Mouse (Mus musculus): ENCODE data around the gene Lrch1. TPM values are rescaled to one million over a fixed set of nuclear protein-coding genes. Genes with fewer than 3 reads are reported as not detected.

Lrch1 gene
- polyA plus RNA-seq, 2 experiments: 13.0 to 15.2 TPM

GRCm38 (mm10) chr14:74841297-74841696 lies 106.4 kb downstream of the Lrch1 start:
- DNase-seq (ENCODE audit: low spot score) (no peak), ATAC-seq (ENCODE audit: low FRiP score, low read depth) (no peak)
- Histone ChIP-seq H3K36me3 (ENCODE audit: control insufficient read depth, insufficient read depth, low read length) (no peaks in the 10 kb centered on the region), H3K4me2 (replicated peaks; ENCODE audit: low read depth, low read length, severe bottlenecking) (no peak overlapping the region), H3K9ac (ENCODE audit: low read depth, low read length, severe bottlenecking) (no peak overlapping the region), H3K4me1 (ENCODE audit: control insufficient read depth, insufficient read depth, low read length) (peaks cover 18% of the 10 kb centered on the region), H3K27me3 (ENCODE audit: control insufficient read depth, insufficient read depth, low read length) (no peaks in the 10 kb centered on the region), H3K9me3 (ENCODE audit: control insufficient read depth, low read length) (no peaks in the 10 kb centered on the region), H3K4me3 (replicated peaks; ENCODE audit: low read length) (no peak overlapping the region), H3K27ac (replicated peaks; ENCODE audit: low read depth, low read length) (no peak overlapping the region)
- TF ChIP-seq POLR2A (IDR thresholded peaks at IDR 0.05; ENCODE audit: borderline replicate concordance, extremely low read depth, insufficient read depth, insufficient read length): no peak
- 47% methylated on average over 3 of the region's 3 CpGs for WGBS

DNA sequence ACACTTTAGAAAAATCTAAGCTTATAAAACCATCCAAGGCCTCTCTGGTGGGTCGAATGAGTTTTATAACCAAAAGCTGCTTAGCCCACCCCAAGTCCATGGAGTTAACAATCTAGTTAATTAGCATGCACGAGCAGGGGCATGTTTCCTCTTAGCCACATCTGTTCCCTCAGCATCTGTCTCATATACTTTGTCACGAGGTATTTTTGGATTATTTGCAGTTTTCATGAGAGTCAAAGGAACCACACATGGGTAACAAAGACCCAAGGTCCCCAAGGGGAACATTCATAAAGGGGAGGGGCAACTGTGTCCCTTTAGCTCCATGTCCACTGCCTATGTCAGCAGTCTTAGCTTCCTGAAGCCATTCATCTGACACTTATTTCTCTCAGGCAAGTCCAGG lies 106.9 kb downstream of the Lrch1 start:
- ATAC-seq (ENCODE audit: low FRiP score, low read depth) (peak; percentile 55; the same call in 1 of the 2 replicates), DNase-seq (ENCODE audit: low spot score) (peak; percentile 37)
- no peak overlapping the region for H3K4me2 ChIP-seq (replicated peaks; ENCODE audit: low read depth, low read length, severe bottlenecking)
- no peak for TF ChIP-seq POLR2A (IDR thresholded peaks at IDR 0.05; ENCODE audit: borderline replicate concordance, extremely low read depth, insufficient read depth, insufficient read length)
- no peaks in the 10 kb centered on the region for H3K9me3 ChIP-seq (ENCODE audit: control insufficient read depth, low read length)
- WGBS: 9% methylated on average over 3 of the region's 3 CpGs
- H3K4me1 ChIP-seq (ENCODE audit: control insufficient read depth, insufficient read depth, low read length): peaks cover 16% of the 10 kb centered on the region
- H3K36me3 ChIP-seq (ENCODE audit: control insufficient read depth, insufficient read depth, low read length): no peaks in the 10 kb centered on the region
- no peak overlapping the region for H3K4me3 ChIP-seq (replicated peaks; ENCODE audit: low read length)
- no peak overlapping the region for H3K9ac ChIP-seq (ENCODE audit: low read depth, low read length, severe bottlenecking)
- H3K27me3 ChIP-seq (ENCODE audit: control insufficient read depth, insufficient read depth, low read length): no peaks in the 10 kb centered on the region
- no peak overlapping the region for H3K27ac ChIP-seq (replicated peaks; ENCODE audit: low read depth, low read length)

DNA sequence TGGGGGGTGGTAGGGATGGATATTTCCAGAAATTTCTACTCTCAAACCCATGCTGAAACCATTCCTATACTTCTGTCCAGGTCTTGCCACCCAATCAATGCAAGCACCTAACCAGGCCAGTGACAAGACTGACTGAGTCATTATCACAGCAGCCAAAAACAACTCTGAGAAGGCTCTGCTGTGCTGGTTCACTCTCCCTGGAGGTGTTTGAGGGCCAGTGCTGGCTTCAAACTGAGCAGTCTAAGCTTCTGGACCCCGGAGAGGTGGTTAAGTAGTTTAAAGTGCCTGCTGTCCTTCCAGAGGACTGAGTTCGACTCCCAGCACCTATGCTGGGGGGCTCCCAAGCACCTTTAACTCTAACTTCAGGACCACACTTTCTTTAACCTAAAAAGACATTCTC lies 107.3 kb downstream of the Lrch1 start:
- Histone ChIP-seq H3K36me3 (ENCODE audit: control insufficient read depth, insufficient read depth, low read length) (0 out of 2 replicates have a peak, but pooled peaks cover 4% of the 10 kb centered on the region), H3K4me2 (replicated peaks; ENCODE audit: low read depth, low read length, severe bottlenecking) (no peak overlapping the region), H3K27ac (replicated peaks; ENCODE audit: low read depth, low read length) (no peak overlapping the region), H3K4me1 (ENCODE audit: control insufficient read depth, insufficient read depth, low read length) (peaks cover 12% of the 10 kb centered on the region), H3K9me3 (ENCODE audit: control insufficient read depth, low read length) (no peaks in the 10 kb centered on the region), H3K9ac (ENCODE audit: low read depth, low read length, severe bottlenecking) (no peak overlapping the region), H3K4me3 (replicated peaks; ENCODE audit: low read length) (no peak overlapping the region), H3K27me3 (ENCODE audit: control insufficient read depth, insufficient read depth, low read length) (no peaks in the 10 kb centered on the region)
- no peak for TF ChIP-seq POLR2A (IDR thresholded peaks at IDR 0.05; ENCODE audit: borderline replicate concordance, extremely low read depth, insufficient read depth, insufficient read length)
- no peak for ATAC-seq (ENCODE audit: low FRiP score, low read depth)
- no peak for DNase-seq (ENCODE audit: low spot score)
- 49% methylated on average over 2 of the region's 2 CpGs for WGBS

DNA sequence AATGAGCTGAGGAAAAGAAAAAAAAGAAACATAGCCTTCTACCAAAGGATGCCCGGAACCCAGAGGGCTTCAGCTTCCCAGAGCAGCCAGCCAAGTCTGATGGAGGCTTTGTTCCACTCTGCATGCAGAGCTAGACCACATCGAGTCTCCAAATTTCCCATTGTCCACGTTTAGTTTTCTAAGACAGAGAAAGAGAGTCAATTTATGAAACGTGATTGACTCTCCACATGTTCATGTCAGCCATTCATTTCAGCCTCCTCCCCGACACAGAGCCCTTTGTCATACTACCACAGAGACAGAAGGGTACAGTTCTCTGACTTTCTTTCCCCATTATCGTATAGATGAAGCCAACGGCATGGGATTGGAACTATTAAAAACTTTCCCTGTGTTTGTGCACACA lies 108.9 kb downstream of the Lrch1 start:
- Histone ChIP-seq H3K4me2 (replicated peaks; ENCODE audit: low read depth, low read length, severe bottlenecking) (no peak overlapping the region), H3K36me3 (ENCODE audit: control insufficient read depth, insufficient read depth, low read length) (0 out of 2 replicates have a peak, but pooled peaks cover 5% of the 10 kb centered on the region), H3K4me1 (ENCODE audit: control insufficient read depth, insufficient read depth, low read length) (peaks cover 12% of the 10 kb centered on the region), H3K27me3 (ENCODE audit: control insufficient read depth, insufficient read depth, low read length) (no peaks in the 10 kb centered on the region), H3K4me3 (replicated peaks; ENCODE audit: low read length) (no peak overlapping the region), H3K9ac (ENCODE audit: low read depth, low read length, severe bottlenecking) (no peak overlapping the region), H3K9me3 (ENCODE audit: control insufficient read depth, low read length) (no peaks in the 10 kb centered on the region), H3K27ac (replicated peaks; ENCODE audit: low read depth, low read length) (no peak overlapping the region)
- ATAC-seq (ENCODE audit: low FRiP score, low read depth) (no peak), DNase-seq (ENCODE audit: low spot score) (no peak)
- 82% methylated on average over 7 of the region's 7 CpGs for WGBS
- TF ChIP-seq POLR2A (IDR thresholded peaks at IDR 0.05; ENCODE audit: borderline replicate concordance, extremely low read depth, insufficient read depth, insufficient read length): no peak

GRCm38 (mm10) chr14:74835010-74835409 lies 112.7 kb downstream of the Lrch1 start:
- Histone ChIP-seq H3K4me2 (replicated peaks; ENCODE audit: low read depth, low read length, severe bottlenecking) (no peak overlapping the region), H3K27me3 (ENCODE audit: control insufficient read depth, insufficient read depth, low read length) (no peaks in the 10 kb centered on the region), H3K36me3 (ENCODE audit: control insufficient read depth, insufficient read depth, low read length) (0 out of 2 replicates have a peak, but pooled peaks cover 5% of the 10 kb centered on the region), H3K4me1 (ENCODE audit: control insufficient read depth, insufficient read depth, low read length) (peaks cover under 1% of the 10 kb centered on the region; the same call in 1 of the 2 replicates), H3K9me3 (ENCODE audit: control insufficient read depth, low read length) (no peaks in the 10 kb centered on the region), H3K9ac (ENCODE audit: low read depth, low read length, severe bottlenecking) (no peak overlapping the region), H3K4me3 (replicated peaks; ENCODE audit: low read length) (no peak overlapping the region), H3K27ac (replicated peaks; ENCODE audit: low read depth, low read length) (no peak overlapping the region)
- TF ChIP-seq POLR2A (IDR thresholded peaks at IDR 0.05; ENCODE audit: borderline replicate concordance, extremely low read depth, insufficient read depth, insufficient read length): no peak
- DNase-seq (ENCODE audit: low spot score) (no peak), ATAC-seq (ENCODE audit: low FRiP score, low read depth) (no peak)
- 62% methylated on average over 1 of the region's 1 CpGs for WGBS

GRCm38 (mm10) chr14:74834215-74834614 lies 113.5 kb downstream of the Lrch1 start:
- TF ChIP-seq POLR2A (IDR thresholded peaks at IDR 0.05; ENCODE audit: borderline replicate concordance, extremely low read depth, insufficient read depth, insufficient read length): no peak
- Histone ChIP-seq H3K27me3 (ENCODE audit: control insufficient read depth, insufficient read depth, low read length) (no peaks in the 10 kb centered on the region), H3K4me3 (replicated peaks; ENCODE audit: low read length) (no peak overlapping the region), H3K27ac (replicated peaks; ENCODE audit: low read depth, low read length) (no peak overlapping the region), H3K36me3 (ENCODE audit: control insufficient read depth, insufficient read depth, low read length) (0 out of 2 replicates have a peak, but pooled peaks cover 5% of the 10 kb centered on the region), H3K9ac (ENCODE audit: low read depth, low read length, severe bottlenecking) (no peak overlapping the region), H3K4me2 (replicated peaks; ENCODE audit: low read depth, low read length, severe bottlenecking) (no peak overlapping the region), H3K4me1 (ENCODE audit: control insufficient read depth, insufficient read depth, low read length) (no peaks in the 10 kb centered on the region), H3K9me3 (ENCODE audit: control insufficient read depth, low read length) (no peaks in the 10 kb centered on the region)
- DNase-seq (ENCODE audit: low spot score) (no peak), ATAC-seq (ENCODE audit: low FRiP score, low read depth) (no peak)
- WGBS: 82% methylated on average over 1 of the region's 1 CpGs

Measured in limb, embryonic 14.5 days (tissue).